Mouse (Mus musculus): ENCODE results near the gene Asb2. TPM values are rescaled to one million over a fixed set of nuclear protein-coding genes. Genes with fewer than 3 reads are reported as not detected.

Gene Asb2
- polyA plus RNA-seq, 1 experiment = 64.7 TPM

DNA sequence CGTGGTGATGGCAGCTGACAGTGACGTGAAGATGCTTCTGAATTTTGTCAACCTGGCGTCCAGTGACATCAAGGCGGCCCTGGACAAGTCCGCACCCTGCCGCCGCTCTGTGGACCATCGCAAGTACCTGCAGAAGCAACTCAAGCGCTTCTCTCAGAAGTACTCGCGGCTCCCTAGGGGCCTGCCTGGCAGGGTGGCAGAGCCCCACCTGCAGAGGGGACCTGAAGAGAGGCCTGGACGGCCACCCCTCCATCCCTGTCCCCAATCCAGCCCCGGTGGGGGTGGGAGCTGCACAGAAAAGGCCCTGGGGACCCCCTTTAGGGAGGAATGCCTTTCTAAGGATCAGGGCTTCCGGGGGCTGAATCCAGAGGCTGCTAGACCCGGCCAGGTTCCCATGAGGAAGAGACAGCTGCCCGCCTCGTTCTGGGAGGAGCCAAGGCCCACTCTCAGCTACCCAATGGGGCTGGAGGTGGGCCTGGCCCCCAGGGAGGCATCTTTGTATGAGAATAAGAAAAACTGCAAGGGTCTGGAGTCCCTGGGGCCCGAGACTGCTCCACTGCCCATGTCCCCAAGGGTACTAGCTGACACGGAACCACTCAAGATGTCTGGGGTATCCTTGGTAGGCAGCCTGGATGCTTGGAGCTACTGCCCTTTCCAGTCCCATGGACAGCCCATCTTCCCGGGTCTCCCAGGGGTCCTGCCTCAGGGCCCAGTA lies 39.8 kb downstream of the Asb2 start:
- DNase-seq = no peak
- H3K4me1 ChIP-seq (replicated peaks; ENCODE audit: control insufficient read depth, insufficient read depth, low read length) = no peaks in the 10 kb centered on the region
- WGBS = 57% methylated on average over 20 of the region's 20 CpGs
- H3K27ac ChIP-seq (ENCODE audit: control insufficient read depth, insufficient read depth, low read length) = no peak overlapping the region
- H3K36me3 ChIP-seq (ENCODE audit: control insufficient read depth, insufficient read depth, low read length) = no peaks in the 10 kb centered on the region
- no peak for TF ChIP-seq POLR2A (IDR thresholded peaks at IDR 0.05; ENCODE audit: control insufficient read depth, extremely low read depth, insufficient read depth, low read length, poor library complexity)
- no peak for TF ChIP-seq CTCF (IDR thresholded peaks at IDR 0.05; ENCODE audit: borderline replicate concordance, control insufficient read depth, extremely low read depth, insufficient read depth, low read length, poor library complexity)
- H3K4me3 ChIP-seq (ENCODE audit: control insufficient read depth, insufficient read depth, low read length) = no peak overlapping the region
- no peaks in the 10 kb centered on the region; the same call in 1 of the 2 replicates for H3K27me3 ChIP-seq (ENCODE audit: control insufficient read depth, insufficient read depth, low read length)

DNA sequence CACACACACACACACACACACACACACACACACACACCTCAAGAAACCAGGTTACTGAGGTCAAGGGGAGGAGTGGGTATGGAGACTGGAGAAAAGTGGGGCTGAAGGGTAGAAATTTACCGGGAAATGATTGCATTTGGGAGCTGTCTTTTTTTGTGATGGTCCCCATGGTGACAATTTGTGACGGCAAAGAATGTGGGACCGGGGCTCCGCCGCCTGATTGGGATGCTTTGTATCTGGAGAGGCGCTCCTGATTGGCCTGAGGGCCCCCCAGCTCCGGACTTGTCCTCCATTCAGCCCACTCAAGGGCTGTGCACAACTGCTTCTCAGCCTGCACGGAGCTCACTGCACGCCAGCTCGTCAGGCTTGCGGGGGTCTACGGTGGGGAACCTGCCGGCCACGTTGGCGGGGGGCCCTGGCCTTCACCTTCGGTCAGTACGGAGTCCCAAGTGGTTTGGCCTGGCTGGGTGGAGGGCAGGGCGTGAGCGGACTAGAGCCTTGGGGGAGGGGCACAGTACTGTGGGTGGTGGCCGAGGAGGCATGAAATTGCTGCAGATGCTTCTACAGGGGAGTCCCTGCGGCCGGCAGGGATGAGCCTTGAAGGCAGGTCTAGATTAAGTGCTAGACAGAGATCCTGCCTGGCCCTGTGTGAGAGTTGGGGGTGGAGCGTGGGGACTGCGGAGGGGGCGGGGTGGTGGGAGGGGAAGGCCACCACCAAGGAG lies 41.0 kb downstream of the Asb2 start:
- 21% methylated on average over 25 of the region's 25 CpGs for WGBS
- no peak for DNase-seq
- Histone ChIP-seq H3K27me3 (ENCODE audit: control insufficient read depth, insufficient read depth, low read length) (no peaks in the 10 kb centered on the region; the same call in 1 of the 2 replicates), H3K27ac (ENCODE audit: control insufficient read depth, insufficient read depth, low read length) (no peak overlapping the region), H3K4me3 (ENCODE audit: control insufficient read depth, insufficient read depth, low read length) (no peak overlapping the region), H3K4me1 (replicated peaks; ENCODE audit: control insufficient read depth, insufficient read depth, low read length) (no peaks in the 10 kb centered on the region), H3K36me3 (ENCODE audit: control insufficient read depth, insufficient read depth, low read length) (no peaks in the 10 kb centered on the region)
- TF ChIP-seq CTCF (IDR thresholded peaks at IDR 0.05; ENCODE audit: borderline replicate concordance, control insufficient read depth, extremely low read depth, insufficient read depth, low read length, poor library complexity) = no peak
- no peak for TF ChIP-seq POLR2A (IDR thresholded peaks at IDR 0.05; ENCODE audit: control insufficient read depth, extremely low read depth, insufficient read depth, low read length, poor library complexity)

DNA sequence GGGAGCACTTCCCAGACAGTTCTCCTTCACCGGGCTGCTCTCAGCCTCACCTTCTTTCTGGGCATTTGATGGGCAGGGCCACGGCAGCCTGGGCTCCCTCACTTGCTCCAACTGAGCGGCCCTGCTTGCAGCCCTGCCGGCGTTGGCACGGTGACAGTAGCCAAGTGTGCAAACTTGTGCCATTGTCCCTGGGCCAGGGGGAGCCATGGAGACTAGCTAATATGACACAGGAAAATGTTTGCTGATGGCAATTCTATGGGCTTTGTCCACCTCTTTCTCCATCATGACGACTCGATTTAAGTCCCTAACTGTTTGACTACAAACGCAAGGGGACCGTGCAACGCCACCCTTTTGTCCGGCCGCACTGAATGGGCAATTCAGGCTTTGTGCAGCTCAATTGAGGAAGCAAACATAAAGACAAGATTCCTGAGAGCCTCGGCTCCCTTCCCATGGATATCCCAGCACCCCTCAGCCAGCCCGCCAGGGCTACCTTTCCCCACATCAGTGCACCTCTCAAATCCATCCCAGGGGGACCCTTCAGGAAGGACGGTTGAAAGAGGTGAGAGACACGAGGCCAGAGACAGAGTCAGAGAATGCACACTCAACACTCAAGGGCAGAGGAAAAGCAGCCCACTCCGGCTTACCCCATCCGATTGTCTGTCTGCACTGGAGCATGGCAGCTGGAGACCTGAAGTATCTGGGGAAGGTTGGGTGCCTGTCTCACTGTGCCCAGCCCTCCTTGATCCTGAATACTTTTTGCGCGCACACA lies 41.7 kb downstream of the Asb2 start:
- no peaks in the 10 kb centered on the region; the same call in 1 of the 2 replicates for H3K27me3 ChIP-seq (ENCODE audit: control insufficient read depth, insufficient read depth, low read length)
- no peak overlapping the region for H3K4me3 ChIP-seq (ENCODE audit: control insufficient read depth, insufficient read depth, low read length)
- no peak for TF ChIP-seq POLR2A (IDR thresholded peaks at IDR 0.05; ENCODE audit: control insufficient read depth, extremely low read depth, insufficient read depth, low read length, poor library complexity)
- no peak for TF ChIP-seq CTCF (IDR thresholded peaks at IDR 0.05; ENCODE audit: borderline replicate concordance, control insufficient read depth, extremely low read depth, insufficient read depth, low read length, poor library complexity)
- no peaks in the 10 kb centered on the region for H3K36me3 ChIP-seq (ENCODE audit: control insufficient read depth, insufficient read depth, low read length)
- WGBS = 80% methylated on average over 21 of the region's 21 CpGs
- no peak overlapping the region for H3K27ac ChIP-seq (ENCODE audit: control insufficient read depth, insufficient read depth, low read length)
- H3K4me1 ChIP-seq (replicated peaks; ENCODE audit: control insufficient read depth, insufficient read depth, low read length) = no peaks in the 10 kb centered on the region
- DNase-seq = no peak

DNA sequence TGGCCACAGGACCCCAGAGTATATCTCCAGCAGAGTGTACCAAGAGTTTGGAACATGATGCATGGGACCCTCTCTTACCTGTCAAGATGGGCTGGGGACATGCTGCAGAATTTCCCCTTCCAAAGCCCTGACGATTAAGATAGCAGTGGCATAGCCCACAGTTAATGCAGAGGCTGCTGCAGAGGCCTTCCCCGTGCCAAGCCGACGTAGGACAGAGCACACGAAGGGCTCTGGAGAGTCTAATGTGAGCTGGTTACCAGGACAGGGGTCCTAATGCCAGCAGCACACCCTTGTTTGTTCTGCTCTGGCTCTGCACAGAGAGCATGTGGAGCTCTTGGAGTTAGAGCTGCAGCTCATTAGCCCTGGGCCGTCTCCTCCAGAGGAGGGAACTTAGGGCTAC lies 42.5 kb downstream of the Asb2 start:
- Histone ChIP-seq H3K4me3 (ENCODE audit: control insufficient read depth, insufficient read depth, low read length) (no peak overlapping the region), H3K27me3 (ENCODE audit: control insufficient read depth, insufficient read depth, low read length) (no peaks in the 10 kb centered on the region; the same call in 1 of the 2 replicates), H3K4me1 (replicated peaks; ENCODE audit: control insufficient read depth, insufficient read depth, low read length) (no peaks in the 10 kb centered on the region), H3K27ac (ENCODE audit: control insufficient read depth, insufficient read depth, low read length) (no peak overlapping the region), H3K36me3 (ENCODE audit: control insufficient read depth, insufficient read depth, low read length) (no peaks in the 10 kb centered on the region)
- no peak for DNase-seq
- no peak for TF ChIP-seq POLR2A (IDR thresholded peaks at IDR 0.05; ENCODE audit: control insufficient read depth, extremely low read depth, insufficient read depth, low read length, poor library complexity)
- no peak for TF ChIP-seq CTCF (IDR thresholded peaks at IDR 0.05; ENCODE audit: borderline replicate concordance, control insufficient read depth, extremely low read depth, insufficient read depth, low read length, poor library complexity)
- 89% methylated on average over 6 of the region's 6 CpGs for WGBS

DNA sequence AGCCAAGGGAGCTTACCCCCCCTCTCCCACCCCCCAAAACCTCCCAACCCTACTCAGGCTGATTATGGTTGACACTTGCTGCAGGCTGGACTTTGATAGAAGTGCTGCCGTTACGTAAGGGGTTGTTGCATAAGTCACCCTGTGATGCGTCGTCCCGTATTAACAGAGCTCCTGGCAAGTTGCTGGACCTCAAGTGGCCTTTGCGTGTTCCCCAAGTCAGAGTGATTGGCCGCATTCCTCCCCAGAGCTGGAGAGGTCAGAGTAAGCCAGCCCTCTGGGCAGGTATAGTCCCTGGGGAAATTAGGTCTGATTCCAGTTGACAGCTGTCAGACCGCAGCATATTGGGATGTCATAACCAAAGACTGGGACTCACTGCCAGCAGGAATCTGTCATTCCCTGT lies 43.9 kb downstream of the Asb2 start:
- no peaks in the 10 kb centered on the region for H3K36me3 ChIP-seq (ENCODE audit: control insufficient read depth, insufficient read depth, low read length)
- H3K27ac ChIP-seq (ENCODE audit: control insufficient read depth, insufficient read depth, low read length) = no peak overlapping the region
- 92% methylated on average over 8 of the region's 8 CpGs for WGBS
- no peak overlapping the region for H3K4me3 ChIP-seq (ENCODE audit: control insufficient read depth, insufficient read depth, low read length)
- no peaks in the 10 kb centered on the region; the same call in 1 of the 2 replicates for H3K27me3 ChIP-seq (ENCODE audit: control insufficient read depth, insufficient read depth, low read length)
- no peak for DNase-seq
- H3K4me1 ChIP-seq (replicated peaks; ENCODE audit: control insufficient read depth, insufficient read depth, low read length) = no peaks in the 10 kb centered on the region
- TF ChIP-seq POLR2A (IDR thresholded peaks at IDR 0.05; ENCODE audit: control insufficient read depth, extremely low read depth, insufficient read depth, low read length, poor library complexity) (no peak), CTCF (IDR thresholded peaks at IDR 0.05; ENCODE audit: borderline replicate concordance, control insufficient read depth, extremely low read depth, insufficient read depth, low read length, poor library complexity) (no peak)

DNA sequence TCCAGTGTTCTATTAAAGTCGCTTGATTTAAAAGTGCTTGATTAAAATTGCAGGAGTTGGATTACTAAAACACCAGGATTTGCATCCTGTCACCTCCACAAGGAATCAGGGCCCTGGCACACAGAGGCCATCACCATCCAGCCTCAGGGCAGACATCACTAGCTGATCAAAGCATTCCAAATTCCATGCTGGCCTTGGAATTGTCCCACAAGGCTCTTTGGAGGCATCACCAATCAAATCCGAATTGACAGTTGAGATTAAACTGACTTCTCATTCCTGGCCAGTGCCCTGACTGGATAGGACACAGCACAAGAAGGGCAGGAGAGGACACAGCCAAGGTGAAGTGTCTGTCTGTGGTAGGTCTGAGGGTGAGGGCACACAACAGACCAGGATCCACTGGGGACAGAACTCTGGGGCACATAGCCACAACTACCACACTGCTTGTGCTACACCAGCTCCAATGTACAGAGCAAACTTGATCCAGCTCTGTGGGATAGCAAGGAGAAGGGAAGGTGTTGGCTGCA lies 45.0 kb downstream of the Asb2 start, which contains the start of gene Fam181a:
TSS of gene Fam181a (plus strand) at position 232 of the 524 bp plus-strand sequence.
- 74% methylated on average over 2 of the region's 2 CpGs for WGBS
- Histone ChIP-seq H3K27me3 (ENCODE audit: control insufficient read depth, insufficient read depth, low read length) (no peaks in the 10 kb centered on the region; the same call in 1 of the 2 replicates), H3K4me1 (replicated peaks; ENCODE audit: control insufficient read depth, insufficient read depth, low read length) (no peaks in the 10 kb centered on the region), H3K27ac (ENCODE audit: control insufficient read depth, insufficient read depth, low read length) (no peak within 1 kb of the TSS), H3K36me3 (ENCODE audit: control insufficient read depth, insufficient read depth, low read length) (no peaks in the 10 kb centered on the region), H3K4me3 (ENCODE audit: control insufficient read depth, insufficient read depth, low read length) (no peak within 1 kb of the TSS)
- DNase-seq = no peak
- no peak for TF ChIP-seq POLR2A (IDR thresholded peaks at IDR 0.05; ENCODE audit: control insufficient read depth, extremely low read depth, insufficient read depth, low read length, poor library complexity)
- TF ChIP-seq CTCF (IDR thresholded peaks at IDR 0.05; ENCODE audit: borderline replicate concordance, control insufficient read depth, extremely low read depth, insufficient read depth, low read length, poor library complexity) = no peak
